Mouse (Mus musculus) lung, postnatal 0 days (tissue): Measurements from ENCODE around the gene Wnt1.

Source experiments
- CTCF ChIP-seq: IDR thresholded peaks from 2 replicates; pipeline ENCODE4 v1.5.1; 2016; ENCODE audit warnings: antibody characterized with exemption, mild to moderate bottlenecking
- EP300 ChIP-seq: IDR thresholded peaks from 2 replicates; pipeline ENCODE4 v1.6.1; 2016; ENCODE audit warnings: antibody characterized with exemption, mild to moderate bottlenecking, control low read depth

- TF ChIP-seq CTCF: no peak
- TF ChIP-seq EP300: no peak
Measured at GRCm38 (mm10) chr15:98796803-98797595, 7.3 kb downstream of the Wnt1 start.
